Mouse (Mus musculus): ENCODE data around the gene B230118H07Rik. TPM values are rescaled to one million over a fixed set of nuclear protein-coding genes. Genes with fewer than 3 reads are reported as not detected.

Gene B230118H07Rik
- total RNA-seq, 1 experiment = 20.2 TPM

DNA sequence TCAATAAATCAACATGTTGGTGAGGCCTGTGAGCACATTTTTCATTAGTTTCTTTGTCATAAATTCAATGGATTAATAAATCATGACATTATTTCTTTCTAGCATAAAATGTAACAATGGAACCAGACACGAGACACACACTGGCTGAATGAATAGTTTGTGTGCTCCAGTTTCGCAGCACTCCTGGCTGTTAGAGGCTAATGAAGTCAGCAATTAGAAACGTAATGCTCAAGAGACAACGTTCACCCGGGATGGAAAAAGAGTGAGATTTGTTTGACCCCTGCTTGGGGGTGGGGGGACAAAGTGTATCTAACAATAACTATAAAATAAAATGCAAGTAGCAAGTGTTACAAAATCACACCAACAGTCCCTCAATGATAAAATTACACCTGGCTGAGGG is 95.5 kb downstream of the B230118H07Rik start:
- in situ Hi-C loops (cut with MboI; ENCODE audit: low sequenced_read_pairs in 2 of 2, unreplicated experiment in 2 of 2) = no loop called here
- TF ChIP-seq CHD2 (IDR thresholded peaks at IDR 0.05; ENCODE audit: low read depth, low read length) (no peak), ZNF384 (IDR thresholded peaks at IDR 0.05; ENCODE audit: low read depth, low read length) (no peak), ZC3H11A (IDR thresholded peaks at IDR 0.05; ENCODE audit: borderline replicate concordance, low read depth, low read length) (no peak), HCFC1 (IDR thresholded peaks at IDR 0.05; ENCODE audit: borderline replicate concordance, insufficient read depth, low read length) (no peak), MAFK (IDR thresholded peaks at IDR 0.05; ENCODE audit: insufficient read depth, low read depth, low read length) (no peak)
- Histone ChIP-seq H3K4me1 (ENCODE audit: control insufficient read depth in 2 of 2, insufficient read depth in 2 of 2, low read length in 2 of 2, poor library complexity in 1 of 2) (no peaks in the 10 kb centered on the region), H3K9ac (ENCODE audit: insufficient read depth, low read depth, low read length, poor library complexity, severe bottlenecking) (no peak overlapping the region), H3K27ac (ENCODE audit: insufficient read depth, low read depth, low read length, poor library complexity, severe bottlenecking) (no peak overlapping the region), H3K36me3 (ENCODE audit: control insufficient read depth, insufficient read depth, low read length, poor library complexity, severe bottlenecking) (no peaks in the 10 kb centered on the region), H3K9me3 (ENCODE audit: control insufficient read depth, insufficient read depth, low read depth, low read length) (no peaks in the 10 kb centered on the region), H3K4me3 (ENCODE audit: insufficient read depth in 1 of 2, low read depth in 1 of 2, low read length in 2 of 2, poor library complexity in 1 of 2, severe bottlenecking in 1 of 2) (no peak overlapping the region)
- DNase-seq (ENCODE audit: low read depth, low spot score) = no peak

DNA sequence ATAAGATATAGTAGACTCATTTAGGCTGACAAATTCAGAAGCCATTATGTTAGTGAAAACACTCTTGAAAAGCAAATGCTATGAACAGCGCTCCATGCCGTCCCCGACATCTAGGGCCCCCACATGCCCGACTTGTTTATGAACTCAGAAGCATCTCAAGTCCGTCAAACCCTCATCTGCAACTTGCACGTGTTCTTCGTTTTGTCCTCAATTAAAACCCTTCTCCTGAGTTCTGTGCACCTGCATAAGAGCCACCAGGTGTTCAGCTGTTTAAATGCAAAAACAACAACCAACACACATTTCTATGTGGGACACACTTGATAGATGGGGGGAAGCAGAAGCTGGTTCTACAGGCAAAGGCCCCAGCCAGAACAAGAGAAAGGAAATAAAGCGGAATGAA is 97.0 kb downstream of the B230118H07Rik start:
- Histone ChIP-seq H3K9me3 (ENCODE audit: control insufficient read depth, insufficient read depth, low read depth, low read length) (no peaks in the 10 kb centered on the region), H3K4me3 (ENCODE audit: insufficient read depth in 1 of 2, low read depth in 1 of 2, low read length in 2 of 2, poor library complexity in 1 of 2, severe bottlenecking in 1 of 2) (no peak overlapping the region), H3K4me1 (ENCODE audit: control insufficient read depth in 2 of 2, insufficient read depth in 2 of 2, low read length in 2 of 2, poor library complexity in 1 of 2) (no peaks in the 10 kb centered on the region), H3K36me3 (ENCODE audit: control insufficient read depth, insufficient read depth, low read length, poor library complexity, severe bottlenecking) (no peaks in the 10 kb centered on the region), H3K27ac (ENCODE audit: insufficient read depth, low read depth, low read length, poor library complexity, severe bottlenecking) (no peak overlapping the region), H3K9ac (ENCODE audit: insufficient read depth, low read depth, low read length, poor library complexity, severe bottlenecking) (no peak overlapping the region)
- DNase-seq (ENCODE audit: low read depth, low spot score) = no peak
- in situ Hi-C loops (cut with MboI; ENCODE audit: low sequenced_read_pairs in 2 of 2, unreplicated experiment in 2 of 2) = no loop called here
- no peak for TF ChIP-seq MAFK (IDR thresholded peaks at IDR 0.05; ENCODE audit: insufficient read depth, low read depth, low read length)

DNA sequence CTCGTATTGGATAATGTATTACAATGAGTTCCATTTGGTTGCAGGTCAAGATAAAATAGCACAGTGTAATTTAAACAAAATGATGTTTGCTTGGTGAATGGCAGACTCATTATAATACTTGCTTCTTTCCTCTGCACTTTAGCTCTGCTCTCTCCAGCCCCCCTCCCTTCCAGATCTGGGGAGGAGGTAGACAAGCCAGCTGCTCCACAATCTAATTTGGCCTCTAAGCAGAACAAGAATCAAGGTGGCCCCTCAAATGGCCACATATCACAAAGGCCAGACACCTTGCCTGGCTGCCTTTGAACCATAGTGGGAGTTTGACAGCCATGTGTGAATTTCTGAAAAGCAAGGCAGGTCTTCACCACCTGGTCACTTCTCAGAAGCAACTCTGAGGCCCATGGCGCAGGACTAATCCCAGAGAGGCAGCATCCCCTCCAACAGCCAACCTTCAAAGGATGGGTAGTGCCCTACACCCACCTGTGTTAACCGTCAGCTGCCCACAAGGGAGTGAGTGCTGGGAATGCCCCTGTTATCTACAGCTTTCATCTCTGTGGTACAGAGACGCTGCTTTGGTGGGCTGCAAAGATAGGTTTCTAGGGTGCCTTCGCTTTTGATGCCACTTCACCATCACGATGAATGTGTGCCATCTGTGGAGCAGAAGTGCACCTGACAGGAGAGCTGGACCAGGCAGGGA is 98.2 kb downstream of the B230118H07Rik start:
- H3K4me3 ChIP-seq (ENCODE audit: insufficient read depth in 1 of 2, low read depth in 1 of 2, low read length in 2 of 2, poor library complexity in 1 of 2, severe bottlenecking in 1 of 2) = no peak overlapping the region

DNA sequence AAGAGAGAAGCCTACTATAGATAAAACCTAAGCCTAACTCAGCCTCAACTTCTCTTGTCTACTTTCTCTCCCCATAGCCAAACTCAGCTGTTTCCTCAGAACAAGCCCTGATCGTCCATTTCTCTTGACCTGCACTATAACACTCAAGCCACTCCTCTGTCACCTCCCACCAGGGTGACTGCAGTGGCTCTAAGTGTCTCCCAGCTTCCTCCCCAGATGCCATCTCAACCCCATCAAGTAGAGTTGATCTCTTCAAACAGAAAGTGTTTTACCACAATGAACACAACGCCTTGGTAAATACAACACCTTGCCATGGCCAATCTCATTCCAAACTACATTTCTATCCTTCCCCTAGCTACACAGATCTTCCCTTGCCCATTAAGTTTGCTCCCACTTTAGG is 99.2 kb downstream of the B230118H07Rik start:
- no peak overlapping the region for H3K27ac ChIP-seq (ENCODE audit: insufficient read depth, low read depth, low read length, poor library complexity, severe bottlenecking)
- no peak overlapping the region for H3K4me3 ChIP-seq (ENCODE audit: insufficient read depth in 1 of 2, low read depth in 1 of 2, low read length in 2 of 2, poor library complexity in 1 of 2, severe bottlenecking in 1 of 2)
- TF ChIP-seq CHD2 (IDR thresholded peaks at IDR 0.05; ENCODE audit: low read depth, low read length) (no peak), ZNF384 (IDR thresholded peaks at IDR 0.05; ENCODE audit: low read depth, low read length) (no peak), ZC3H11A (IDR thresholded peaks at IDR 0.05; ENCODE audit: borderline replicate concordance, low read depth, low read length) (no peak), MAFK (IDR thresholded peaks at IDR 0.05; ENCODE audit: insufficient read depth, low read depth, low read length) (no peak), HCFC1 (IDR thresholded peaks at IDR 0.05; ENCODE audit: borderline replicate concordance, insufficient read depth, low read length) (no peak)
- H3K4me1 ChIP-seq (ENCODE audit: control insufficient read depth in 2 of 2, insufficient read depth in 2 of 2, low read length in 2 of 2, poor library complexity in 1 of 2) = no peaks in the 10 kb centered on the region
- no peak overlapping the region for H3K9ac ChIP-seq (ENCODE audit: insufficient read depth, low read depth, low read length, poor library complexity, severe bottlenecking)
- in situ Hi-C loops (cut with MboI; ENCODE audit: low sequenced_read_pairs in 2 of 2, unreplicated experiment in 2 of 2) = no loop called here
- DNase-seq (ENCODE audit: low read depth, low spot score) = no peak
- H3K36me3 ChIP-seq (ENCODE audit: control insufficient read depth, insufficient read depth, low read length, poor library complexity, severe bottlenecking) = no peaks in the 10 kb centered on the region
- no peaks in the 10 kb centered on the region for H3K9me3 ChIP-seq (ENCODE audit: control insufficient read depth, insufficient read depth, low read depth, low read length)

More for the DNA sequence above, 98.2 kb downstream of the B230118H07Rik start:
- in situ Hi-C loops (cut with MboI; ENCODE audit: low sequenced_read_pairs in 2 of 2, unreplicated experiment in 2 of 2) = no loop called here
- TF ChIP-seq ZNF384 (IDR thresholded peaks at IDR 0.05; ENCODE audit: low read depth, low read length) (no peak), HCFC1 (IDR thresholded peaks at IDR 0.05; ENCODE audit: borderline replicate concordance, insufficient read depth, low read length) (no peak), MAFK (IDR thresholded peaks at IDR 0.05; ENCODE audit: insufficient read depth, low read depth, low read length) (no peak)
- H3K9me3 ChIP-seq (ENCODE audit: control insufficient read depth, insufficient read depth, low read depth, low read length) = no peaks in the 10 kb centered on the region
- no peak for DNase-seq (ENCODE audit: low read depth, low spot score)
- H3K9ac ChIP-seq (ENCODE audit: insufficient read depth, low read depth, low read length, poor library complexity, severe bottlenecking) = no peak overlapping the region
- no peak overlapping the region for H3K27ac ChIP-seq (ENCODE audit: insufficient read depth, low read depth, low read length, poor library complexity, severe bottlenecking)
- H3K4me1 ChIP-seq (ENCODE audit: control insufficient read depth in 2 of 2, insufficient read depth in 2 of 2, low read length in 2 of 2, poor library complexity in 1 of 2) = no peaks in the 10 kb centered on the region
- no peaks in the 10 kb centered on the region for H3K36me3 ChIP-seq (ENCODE audit: control insufficient read depth, insufficient read depth, low read length, poor library complexity, severe bottlenecking)

DNA sequence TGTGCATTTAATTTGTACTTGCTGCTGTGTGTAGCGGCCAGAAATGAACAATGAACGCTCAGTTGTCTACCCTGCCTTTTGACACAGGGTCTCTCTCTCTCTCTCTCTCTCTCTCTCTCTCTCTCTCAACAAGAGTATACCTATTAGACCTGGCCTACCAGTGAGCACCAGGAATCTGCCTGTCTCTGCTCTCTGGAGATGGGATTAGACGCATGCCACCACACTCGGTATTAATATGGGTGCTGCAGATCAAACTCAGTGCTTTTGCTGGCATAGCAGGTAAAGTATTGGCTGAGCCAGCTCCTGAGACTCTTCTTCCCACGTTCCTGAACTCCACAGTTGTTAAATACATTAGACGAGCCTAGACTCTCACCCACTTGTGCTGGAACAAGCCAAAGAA is 100.5 kb downstream of the B230118H07Rik start:
- in situ Hi-C loops (cut with MboI; ENCODE audit: low sequenced_read_pairs in 2 of 2, unreplicated experiment in 2 of 2) = no loop called here
- H3K4me1 ChIP-seq (ENCODE audit: control insufficient read depth in 2 of 2, insufficient read depth in 2 of 2, low read length in 2 of 2, poor library complexity in 1 of 2) = no peaks in the 10 kb centered on the region
- no peaks in the 10 kb centered on the region for H3K9me3 ChIP-seq (ENCODE audit: control insufficient read depth, insufficient read depth, low read depth, low read length)
- H3K27ac ChIP-seq (ENCODE audit: insufficient read depth, low read depth, low read length, poor library complexity, severe bottlenecking) = no peak overlapping the region
- no peaks in the 10 kb centered on the region for H3K36me3 ChIP-seq (ENCODE audit: control insufficient read depth, insufficient read depth, low read length, poor library complexity, severe bottlenecking)
- H3K9ac ChIP-seq (ENCODE audit: insufficient read depth, low read depth, low read length, poor library complexity, severe bottlenecking) = no peak overlapping the region
- TF ChIP-seq HCFC1 (IDR thresholded peaks at IDR 0.05; ENCODE audit: borderline replicate concordance, insufficient read depth, low read length) = no peak
- no peak for TF ChIP-seq ZC3H11A (IDR thresholded peaks at IDR 0.05; ENCODE audit: borderline replicate concordance, low read depth, low read length)
- no peak for TF ChIP-seq MAFK (IDR thresholded peaks at IDR 0.05; ENCODE audit: insufficient read depth, low read depth, low read length)
- no peak for TF ChIP-seq ZNF384 (IDR thresholded peaks at IDR 0.05; ENCODE audit: low read depth, low read length)
- no peak for TF ChIP-seq CHD2 (IDR thresholded peaks at IDR 0.05; ENCODE audit: low read depth, low read length)
- no peak overlapping the region for H3K4me3 ChIP-seq (ENCODE audit: insufficient read depth in 1 of 2, low read depth in 1 of 2, low read length in 2 of 2, poor library complexity in 1 of 2, severe bottlenecking in 1 of 2)
- no peak for DNase-seq (ENCODE audit: low read depth, low spot score)
